Mouse (Mus musculus) midbrain, embryonic 10.5 days (tissue): ENCODE measurements at regions not wholly inside any gene's neighbourhood (a gene's known extent, or its start where the extent isn't known, plus 50 kb on each side); places are given as distances from the start of the nearest gene placed in this dataset.
"Not testable (repeated sequence)": the region's sequence is repeated elsewhere in the genome, so short reads cannot be mapped to it uniquely, and the experiment has no call there.

Experiments
- DNase-seq: peaks from one replicate; pipeline ENCODE4 v3.0.0-alpha.2; 2017; ENCODE audit warnings: low spot score
- H3K27ac ChIP-seq: fragments of 300-500 bp; sonication (generic); replicated peaks from 2 replicates; pipeline ENCODE4 v1.5.1; 2016; ENCODE audit warnings: mild to moderate bottlenecking
- H3K27me3 ChIP-seq: fragments of 300-500 bp; sonication (generic); 2 replicates; pipeline ENCODE4 v1.6.1; 2016; ENCODE audit warnings: low read depth, mild to moderate bottlenecking; ENCODE audit not compliant: poor library complexity, severe bottlenecking
- H3K36me3 ChIP-seq: fragments of 300-500 bp; sonication (generic); 2 replicates; pipeline ENCODE4 v1.6.1; 2016; ENCODE audit warnings: mild to moderate bottlenecking, moderate library complexity
- H3K4me1 ChIP-seq: fragments of 300-500 bp; sonication (generic); 2 replicates; pipeline ENCODE4 v1.6.1; 2016
- H3K4me3 ChIP-seq: fragments of 300-500 bp; sonication (generic); 2 replicates; pipeline ENCODE4 v1.5.1; 2016; ENCODE audit warnings: mild to moderate bottlenecking, moderate library complexity
- H3K9me3 ChIP-seq: fragments of 300-500 bp; sonication (generic); replicated peaks from 2 replicates; pipeline ENCODE4 v1.6.1; 2016; ENCODE audit warnings: mild to moderate bottlenecking
- WGBS: fragments of 180-500 bp; shearing (Covaris S2); methylation state at CpG from one replicate; pipeline ENCODE4 v1.1.7; 2016; 5-methylcytosine and 5-hydroxymethylcytosine counted together

DNA sequence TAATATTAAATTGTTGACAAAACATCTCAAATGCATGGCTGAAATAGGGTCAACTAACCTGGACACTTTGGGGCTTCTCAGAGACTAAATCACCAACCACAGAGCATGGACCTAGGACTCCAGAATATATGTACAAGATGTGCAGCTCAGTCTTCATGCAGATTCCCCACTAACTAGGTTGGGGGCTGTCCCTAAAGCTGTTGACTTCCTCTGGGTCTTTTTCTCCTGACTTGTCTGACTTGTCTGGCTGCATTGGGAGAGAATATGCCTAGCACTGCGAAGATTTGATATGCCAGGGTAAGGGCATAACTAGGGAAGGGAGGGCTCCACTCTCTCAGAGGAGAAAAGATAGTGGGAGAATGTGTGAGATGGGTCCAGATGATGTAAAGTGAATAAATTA is 681.9 kb upstream of the Zfp386 start:
- H3K36me3 ChIP-seq, H3K27ac ChIP-seq, H3K27me3 ChIP-seq, DNase-seq, H3K4me3 ChIP-seq, H3K4me1 ChIP-seq: not testable (repeated sequence)
- WGBS = 44% methylated on average over 1 of the region's 1 CpGs
- H3K9me3 ChIP-seq = peaks cover 16% of the 10 kb centered on the region

DNA sequence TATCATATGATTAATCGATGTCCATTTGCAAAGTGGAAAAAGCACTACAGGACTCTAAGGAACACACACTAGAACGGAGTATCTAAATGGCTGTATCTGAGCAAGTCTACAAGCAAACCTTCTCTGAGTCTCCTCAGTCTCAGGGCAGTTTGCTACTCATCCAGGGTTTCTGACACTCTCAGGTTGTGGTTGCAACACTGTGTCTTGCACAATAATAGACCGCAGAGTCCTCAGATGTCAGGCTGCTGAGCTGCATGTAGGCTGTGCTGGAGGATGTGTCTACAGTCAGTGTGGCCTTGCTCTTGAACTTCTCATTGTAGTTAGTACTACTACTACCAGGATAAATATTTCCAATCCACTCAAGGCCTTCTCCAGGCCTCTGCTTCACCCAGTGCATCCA is 675.7 kb upstream of the Zfp386 start:
- H3K36me3 ChIP-seq, H3K4me3 ChIP-seq, DNase-seq, H3K27me3 ChIP-seq, H3K4me1 ChIP-seq, H3K27ac ChIP-seq: not testable (repeated sequence)
- WGBS = 81% methylated on average over 3 of the region's 3 CpGs
- peaks cover 12% of the 10 kb centered on the region; the same call in 1 of the 2 replicates for H3K9me3 ChIP-seq

DNA sequence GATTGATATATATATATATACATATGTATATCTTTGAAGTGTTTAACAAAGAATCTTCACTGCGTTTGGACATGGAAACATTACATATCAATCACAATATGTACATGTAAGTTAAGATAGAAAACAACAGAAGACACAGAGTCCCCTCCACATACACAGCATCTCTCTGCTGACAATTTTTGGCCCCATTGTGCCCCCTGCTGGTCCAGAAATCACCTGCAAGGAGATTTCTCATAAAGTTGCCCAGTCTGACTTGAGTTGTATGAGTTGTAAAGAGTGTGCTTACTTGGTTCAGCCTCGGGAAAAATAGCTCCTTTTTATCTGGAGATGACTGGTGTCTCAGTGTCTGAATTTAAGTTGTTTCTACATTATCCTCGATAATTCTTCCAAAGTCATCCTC is 674.5 kb upstream of the Zfp386 start:
- not testable (repeated sequence) for H3K36me3 ChIP-seq, DNase-seq, H3K27me3 ChIP-seq, H3K4me3 ChIP-seq, H3K4me1 ChIP-seq, H3K27ac ChIP-seq
- peaks cover 12% of the 10 kb centered on the region; the same call in 1 of the 2 replicates for H3K9me3 ChIP-seq
- 69% methylated on average over 3 of the region's 3 CpGs for WGBS

DNA sequence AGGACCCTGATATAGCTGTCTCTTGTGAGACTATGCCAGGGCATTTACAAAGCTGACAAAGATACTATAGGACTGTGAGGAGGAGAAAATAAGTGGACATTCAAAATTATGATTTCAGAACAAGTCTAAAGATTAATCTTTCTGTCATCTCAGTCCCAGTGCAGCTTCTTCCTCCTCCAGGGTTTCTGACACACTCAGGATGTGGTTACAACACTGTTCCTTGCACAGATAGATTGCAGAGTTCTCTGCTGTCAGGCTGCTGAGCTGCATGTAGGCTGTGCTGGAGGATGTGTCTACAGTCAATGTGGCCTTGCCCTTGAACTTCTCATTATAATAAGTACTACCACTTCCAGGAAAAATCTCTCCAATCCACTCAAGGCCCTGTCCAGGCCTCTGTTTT is 661.0 kb upstream of the Zfp386 start:
- not testable (repeated sequence) for H3K27ac ChIP-seq, H3K4me1 ChIP-seq, H3K27me3 ChIP-seq, H3K4me3 ChIP-seq, H3K36me3 ChIP-seq, DNase-seq
- peaks cover 27% of the 10 kb centered on the region for H3K9me3 ChIP-seq

DNA sequence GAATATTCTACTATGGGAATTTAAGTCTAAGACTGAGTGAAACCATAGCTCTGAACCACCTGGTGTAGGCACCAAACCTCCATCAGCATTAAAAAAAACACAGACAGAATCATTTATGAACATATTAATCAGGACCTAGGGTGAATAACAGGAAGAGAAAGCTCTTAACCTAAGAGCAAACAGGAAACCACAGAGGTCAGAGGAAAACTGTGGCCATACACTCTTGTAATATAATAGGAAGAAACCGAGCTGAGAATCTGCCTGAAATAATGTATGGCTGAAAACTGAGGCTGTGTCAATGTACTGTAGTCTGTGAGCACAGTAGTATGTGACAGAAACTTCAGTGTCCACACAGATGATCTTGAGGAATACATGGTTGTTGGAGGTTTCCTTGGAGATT is 643.4 kb upstream of the Zfp386 start:
- DNase-seq = no peak
- no peaks in the 10 kb centered on the region for H3K4me1 ChIP-seq
- H3K4me3 ChIP-seq = no peak overlapping the region
- H3K27ac ChIP-seq = no peak overlapping the region
- WGBS = 63% methylated on average over 1 of the region's 1 CpGs
- no peaks in the 10 kb centered on the region for H3K27me3 ChIP-seq
- H3K9me3 ChIP-seq = peaks cover 45% of the 10 kb centered on the region
- no peaks in the 10 kb centered on the region for H3K36me3 ChIP-seq

DNA sequence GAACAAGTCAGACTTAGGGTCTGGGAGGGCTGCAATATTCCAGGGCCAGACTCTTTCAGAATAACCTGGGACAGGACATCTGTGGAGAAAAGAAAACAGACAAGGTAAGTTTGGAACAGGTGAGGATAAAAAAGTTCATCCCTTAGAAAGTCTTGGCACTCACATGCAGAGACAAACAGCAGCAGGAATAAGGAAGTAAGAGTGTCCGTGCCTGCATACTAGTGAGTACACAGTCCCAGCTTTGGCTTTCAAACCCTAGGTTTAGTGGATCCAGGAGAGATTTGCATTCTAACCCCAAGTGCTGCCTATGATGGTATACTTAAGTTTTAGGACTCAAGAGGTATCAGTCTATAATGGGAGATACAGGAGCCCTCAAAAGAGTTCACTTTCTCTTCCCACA is 642.9 kb upstream of the Zfp386 start:
- DNase-seq = no peak
- no peaks in the 10 kb centered on the region for H3K27me3 ChIP-seq
- no peak overlapping the region for H3K27ac ChIP-seq
- H3K4me3 ChIP-seq = no peak overlapping the region
- no peaks in the 10 kb centered on the region for H3K4me1 ChIP-seq
- H3K9me3 ChIP-seq = peaks cover 46% of the 10 kb centered on the region
- WGBS = 80% methylated on average over 1 of the region's 1 CpGs
- no peaks in the 10 kb centered on the region for H3K36me3 ChIP-seq

DNA sequence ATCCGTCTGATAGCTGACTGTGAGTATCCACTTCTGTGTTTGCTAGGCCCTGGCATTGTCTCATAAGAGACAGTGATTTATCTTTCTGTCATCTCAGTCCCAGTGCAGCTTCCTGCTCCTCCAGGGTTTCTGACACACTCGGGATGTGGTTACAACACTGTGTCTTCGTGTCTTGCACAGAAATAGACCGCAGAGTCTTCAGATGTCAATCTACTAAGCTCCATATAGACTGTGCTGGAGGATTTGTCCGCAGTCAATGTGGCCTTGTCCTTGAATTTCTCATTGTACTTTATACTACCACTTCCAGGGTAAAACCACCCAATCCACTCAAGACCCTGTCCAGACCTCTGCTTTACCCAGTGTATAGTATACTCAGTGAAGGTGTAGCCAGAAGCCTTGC is 601.3 kb upstream of the Zfp386 start:
- not testable (repeated sequence) for H3K4me3 ChIP-seq, H3K27me3 ChIP-seq, H3K36me3 ChIP-seq, H3K4me1 ChIP-seq, DNase-seq, H3K27ac ChIP-seq
- H3K9me3 ChIP-seq = peaks cover 13% of the 10 kb centered on the region; the same call in 1 of the 2 replicates
- 78% methylated on average over 2 of the region's 5 CpGs for WGBS

DNA sequence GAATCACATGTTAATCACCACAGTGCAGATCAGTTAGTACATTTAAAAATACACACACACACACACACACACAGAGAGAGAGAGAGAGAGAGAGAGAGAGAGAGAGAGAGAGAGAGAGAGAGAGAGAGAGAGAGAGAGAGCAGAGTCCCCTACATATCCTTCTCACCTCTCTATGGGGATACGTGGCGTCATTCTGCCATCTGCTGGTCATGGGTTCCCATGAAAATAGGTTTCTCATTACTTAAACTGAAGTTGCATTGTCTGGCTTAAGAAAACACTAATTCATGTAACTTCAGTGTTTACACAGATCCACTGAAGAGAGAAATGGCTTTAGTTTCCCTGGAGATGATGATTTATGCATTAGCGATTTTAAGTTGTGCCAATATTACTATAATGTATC is 594.9 kb upstream of the Zfp386 start:
- DNase-seq, H3K27me3 ChIP-seq, H3K4me1 ChIP-seq, H3K9me3 ChIP-seq, H3K4me3 ChIP-seq, H3K27ac ChIP-seq, H3K36me3 ChIP-seq: not testable (repeated sequence)
- 52% methylated on average over 3 of the region's 3 CpGs for WGBS

DNA sequence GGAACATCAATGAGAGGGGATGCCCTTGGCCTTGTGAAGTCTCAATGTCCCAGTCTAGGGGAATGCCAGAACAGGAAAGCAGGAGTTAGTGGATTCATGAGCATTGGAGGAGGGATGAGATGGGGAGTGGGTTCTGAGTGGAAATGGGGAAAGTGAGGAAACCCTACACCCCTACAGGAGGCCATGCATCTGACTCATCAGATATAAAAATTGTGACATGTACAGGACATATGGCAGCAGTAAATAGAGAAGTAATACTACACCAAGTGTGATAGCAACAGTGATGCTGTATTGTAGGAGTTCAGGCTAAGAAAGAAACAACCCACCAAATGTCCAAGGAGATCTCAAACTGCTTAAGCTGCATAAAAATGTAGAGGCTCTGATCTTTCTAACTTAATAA is 582.7 kb upstream of the Zfp386 start:
- H3K27me3 ChIP-seq, H3K27ac ChIP-seq, H3K4me1 ChIP-seq, H3K9me3 ChIP-seq, H3K4me3 ChIP-seq, DNase-seq, H3K36me3 ChIP-seq: not testable (repeated sequence)

DNA sequence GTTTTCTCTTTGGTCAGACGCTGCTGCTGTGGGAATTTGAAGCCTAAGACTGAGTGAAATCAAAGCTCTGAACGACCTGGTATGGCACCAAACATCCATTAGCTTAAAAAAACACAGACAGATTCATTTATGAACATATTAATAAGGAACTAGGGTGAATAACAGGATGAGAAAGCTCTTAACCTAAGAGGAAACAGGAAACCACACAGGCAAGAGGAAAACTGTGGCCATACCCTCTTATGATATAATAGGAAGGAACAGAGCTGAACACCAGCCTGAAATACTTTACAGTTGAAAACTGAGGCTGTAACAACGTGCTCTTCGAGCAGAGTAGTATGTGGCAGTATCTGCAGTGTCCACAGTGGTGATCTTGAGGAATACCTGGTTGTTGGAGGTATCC is 579.5 kb upstream of the Zfp386 start:
- H3K4me3 ChIP-seq, H3K4me1 ChIP-seq, DNase-seq, H3K9me3 ChIP-seq, H3K27me3 ChIP-seq, H3K27ac ChIP-seq, H3K36me3 ChIP-seq: not testable (repeated sequence)
- 41% methylated on average over 4 of the region's 4 CpGs for WGBS

DNA sequence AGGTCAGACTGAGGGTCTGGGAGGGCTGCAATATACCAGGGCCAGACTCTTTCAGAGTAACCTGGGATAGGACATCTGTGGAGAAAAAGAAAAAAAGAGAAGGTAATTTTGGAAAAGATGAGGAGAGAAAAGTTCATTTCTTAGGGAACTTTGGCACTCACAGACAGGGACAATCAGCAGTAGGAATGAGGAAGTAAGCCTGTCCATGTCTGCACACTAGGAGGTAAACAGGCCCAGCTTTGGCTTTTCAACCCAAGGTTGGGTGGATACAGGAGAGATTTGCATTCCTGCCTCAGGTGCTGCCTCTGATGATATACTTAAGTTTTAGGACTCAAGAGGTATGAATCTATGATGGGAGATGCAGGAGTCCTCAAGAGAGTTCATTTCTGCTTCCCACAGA is 579.0 kb upstream of the Zfp386 start:
- not testable (repeated sequence) for H3K27ac ChIP-seq

DNA sequence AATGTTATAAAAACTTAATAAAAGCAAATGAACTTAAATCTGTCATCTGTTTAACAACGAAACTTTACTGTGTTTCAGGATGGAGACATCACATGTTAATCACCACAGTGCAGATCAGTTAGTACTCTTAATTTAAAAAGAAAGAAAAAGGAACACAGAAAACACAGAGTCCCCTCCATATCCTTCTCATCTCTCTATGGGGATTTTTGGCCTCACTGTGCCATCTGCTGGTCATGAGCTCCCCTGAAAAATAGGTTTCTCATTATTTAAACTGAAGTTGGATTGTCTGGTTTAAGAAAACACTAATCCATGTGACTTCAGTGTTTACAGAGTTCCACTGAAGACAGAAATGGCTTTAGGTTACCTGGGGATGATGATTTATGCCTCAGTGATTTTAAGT is 548.7 kb upstream of the Zfp386 start:
- H3K27ac ChIP-seq = no peak overlapping the region
- H3K9me3 ChIP-seq = peaks cover 37% of the 10 kb centered on the region
- WGBS = 79% methylated on average over 1 of the region's 1 CpGs
- DNase-seq = no peak
- H3K27me3 ChIP-seq = no peaks in the 10 kb centered on the region
- H3K4me3 ChIP-seq = no peak overlapping the region
- no peaks in the 10 kb centered on the region for H3K36me3 ChIP-seq
- no peaks in the 10 kb centered on the region for H3K4me1 ChIP-seq

More for the DNA sequence above, 579.0 kb upstream of the Zfp386 start:
- H3K4me1 ChIP-seq, H3K36me3 ChIP-seq, H3K4me3 ChIP-seq, DNase-seq, H3K9me3 ChIP-seq, H3K27me3 ChIP-seq: not testable (repeated sequence)

DNA sequence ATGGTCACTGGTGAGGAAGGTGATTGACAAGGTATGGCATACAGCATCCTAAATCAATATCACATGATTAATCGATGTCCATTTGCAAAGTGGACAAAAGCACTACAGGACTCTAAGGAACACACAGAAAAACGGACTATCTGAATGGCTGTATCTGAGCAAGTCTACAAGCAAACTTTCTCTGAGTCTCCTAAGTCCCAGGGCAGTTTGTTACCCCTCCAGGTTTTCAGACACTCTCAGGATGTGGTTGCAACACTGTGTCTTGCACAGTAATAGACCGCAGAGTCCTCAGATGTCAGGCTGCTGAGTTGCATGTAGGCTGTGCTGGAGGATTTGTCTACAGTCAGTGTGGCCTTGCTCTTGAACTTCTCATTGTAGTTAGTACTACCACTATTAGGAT is 540.2 kb upstream of the Zfp386 start:
- not testable (repeated sequence) for H3K4me1 ChIP-seq, DNase-seq, H3K27me3 ChIP-seq, H3K4me3 ChIP-seq, H3K27ac ChIP-seq, H3K36me3 ChIP-seq
- peaks cover 26% of the 10 kb centered on the region for H3K9me3 ChIP-seq
- WGBS = 72% methylated on average over 3 of the region's 3 CpGs

DNA sequence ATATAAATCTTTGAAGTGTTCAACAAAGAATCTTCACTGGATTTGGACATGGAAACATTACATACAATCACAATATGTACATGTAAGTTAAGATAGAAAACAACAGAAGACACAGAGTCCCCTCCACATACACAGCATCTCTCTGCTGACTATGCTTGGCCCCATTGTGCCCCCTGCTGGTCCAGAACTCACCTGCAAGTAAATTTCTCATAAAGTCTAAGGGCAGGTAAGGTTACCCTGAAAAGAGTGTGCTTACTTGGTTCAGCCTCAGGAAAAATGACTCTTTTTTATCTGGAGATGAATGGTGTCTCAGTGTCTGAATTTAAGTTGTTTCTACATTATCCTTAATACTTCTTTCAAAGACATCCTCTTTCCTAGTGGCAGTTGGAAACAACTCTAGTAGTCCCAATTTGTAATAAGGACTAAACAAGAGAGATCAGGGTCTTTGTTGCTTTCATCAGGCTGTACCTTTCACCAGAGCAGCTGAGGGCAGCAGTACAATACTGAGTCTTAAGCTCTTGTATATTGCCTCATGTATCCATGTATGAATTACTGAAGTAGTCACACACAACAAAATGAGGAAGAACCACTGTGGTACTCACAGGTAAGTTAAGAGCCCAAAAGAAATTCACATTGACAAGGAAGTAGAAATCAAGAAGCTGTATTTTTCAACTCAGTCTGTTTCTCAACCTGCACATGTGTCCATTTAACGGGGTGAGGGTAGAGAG is 538.7 kb upstream of the Zfp386 start:
- H3K27ac ChIP-seq, H3K27me3 ChIP-seq, H3K4me3 ChIP-seq, H3K4me1 ChIP-seq, DNase-seq, H3K36me3 ChIP-seq: not testable (repeated sequence)
- WGBS = 62% methylated on average over 1 of the region's 1 CpGs
- peaks cover 21% of the 10 kb centered on the region for H3K9me3 ChIP-seq
